Mouse (Mus musculus) midbrain, embryonic 11.5 days (tissue): Measurements from ENCODE around the gene Elof1. TPM values are rescaled to one million over a fixed set of nuclear protein-coding genes. Genes with fewer than 3 reads are reported as not detected.
A peak's percentile ranks its signal among the peaks of the same experiment; 100 is the strongest.

ENCODE experiments used
- ATAC-seq: fragments of 200-750 bp; cut with Nextera tagmentation; 2 replicates; pipeline ENCODE4 v1.8.0; 2017; ENCODE audit warnings: moderate TSS enrichment, moderate library complexity; ENCODE audit not compliant: low FRiP score
- DNase-seq: peaks from one replicate; pipeline ENCODE4 v3.0.0; 2015; ENCODE audit warnings: low spot score; ENCODE audit errors: missing footprints
- H3K27ac ChIP-seq: fragments of 300-500 bp; sonication (generic); 2 replicates; pipeline ENCODE4 v1.5.1; 2014; ENCODE audit warnings: low read depth, low read length
- H3K27me3 ChIP-seq: fragments of 300-500 bp; sonication (generic); 2 replicates; pipeline ENCODE4 v1.6.1; 2014; ENCODE audit warnings: mild to moderate bottlenecking, low read length, moderate library complexity, mixed read lengths; ENCODE audit not compliant: control insufficient read depth, insufficient read depth
- H3K36me3 ChIP-seq: fragments of 300-500 bp; sonication (generic); 2 replicates; pipeline ENCODE4 v1.6.1; 2014; ENCODE audit warnings: mild to moderate bottlenecking, low read length, moderate library complexity, mixed read lengths; ENCODE audit not compliant: control insufficient read depth, insufficient read depth
- H3K4me1 ChIP-seq: fragments of 300-500 bp; sonication (generic); 2 replicates; pipeline ENCODE4 v1.6.1; 2014; ENCODE audit warnings: low read length; ENCODE audit not compliant: control insufficient read depth, insufficient read depth
- H3K4me2 ChIP-seq: fragments of 300-500 bp; sonication (generic); 2 replicates; pipeline ENCODE4 v1.6.1; 2014; ENCODE audit warnings: mild to moderate bottlenecking, moderate library complexity
- H3K4me3 ChIP-seq: fragments of 300-500 bp; sonication (generic); 2 replicates; pipeline ENCODE4 v1.5.1; 2014; ENCODE audit warnings: low read depth, low read length
- H3K9ac ChIP-seq: fragments of 300-500 bp; sonication (generic); 2 replicates; pipeline ENCODE4 v1.6.1; 2014; ENCODE audit warnings: low read length
- H3K9me3 ChIP-seq: fragments of 300-500 bp; sonication (generic); 2 replicates; pipeline ENCODE4 v1.6.1; 2016; ENCODE audit warnings: low read length; ENCODE audit not compliant: control insufficient read depth
- WGBS: fragments of 180-500 bp; shearing (Covaris S2); extraction: QIAGEN DNeasy Blood & Tissue Kit; methylation state at CpG from one replicate; pipeline ENCODE4 v1.1.7; 2014; 5-methylcytosine and 5-hydroxymethylcytosine counted together
- polyA plus RNA-seq: library from polyadenylated mRNA; unstranded; fragments of >200 nt; fragmentation: Nextera tagmentation; extraction: Ambion mirVana; gene quantifications from 2 replicates; pipeline ENCODE4 v1.2.1, GENCODE M21; 2014

Gene Elof1
- polyA plus RNA-seq, 1 experiment from 2014 or later: 225 TPM

- DNase-seq (peak; percentile 37), ATAC-seq (no peak)
- 88% methylated on average over 15 of the region's 15 CpGs for WGBS
- no peak overlapping the region for H3K9ac ChIP-seq
- H3K36me3 ChIP-seq: no peaks in the 10 kb centered on the region
- H3K27me3 ChIP-seq: peaks cover 2% of the 10 kb centered on the region; the same call in 1 of the 2 replicates
- no peak overlapping the region for H3K27ac ChIP-seq
- H3K4me3 ChIP-seq: no peak overlapping the region
- H3K4me1 ChIP-seq: no peaks in the 10 kb centered on the region
- no peaks in the 10 kb centered on the region for H3K9me3 ChIP-seq
- H3K4me2 ChIP-seq: no peak overlapping the region
Observed at GRCm38 (mm10) chr9:22125246-22126027, 8.5 kb upstream of the Elof1 start.

- Histone ChIP-seq H3K9me3 (no peaks in the 10 kb centered on the region), H3K9ac (no peak overlapping the region), H3K27ac (no peak overlapping the region), H3K36me3 (no peaks in the 10 kb centered on the region), H3K4me1 (no peaks in the 10 kb centered on the region), H3K4me3 (no peak overlapping the region), H3K4me2 (no peak overlapping the region), H3K27me3 (no peaks in the 10 kb centered on the region)
- DNase-seq (peak; percentile 77), ATAC-seq (no peak)
- 87% methylated on average over 3 of the region's 3 CpGs for whole genome bisulfite sequencing
Observed at GRCm38 (mm10) chr9:22124169-22124568, 7.2 kb upstream of the Elof1 start.

GRCm38 (mm10) chr9:22123069-22123609, 6.2 kb upstream of the Elof1 start:
- WGBS: 85% methylated on average over 7 of the region's 7 CpGs
- no peaks in the 10 kb centered on the region for H3K36me3 ChIP-seq
- H3K9me3 ChIP-seq: no peaks in the 10 kb centered on the region
- no peak overlapping the region for H3K27ac ChIP-seq
- no peaks in the 10 kb centered on the region for H3K4me1 ChIP-seq
- DNase-seq (peak; percentile 26), ATAC-seq (no peak)
- H3K9ac ChIP-seq: no peak overlapping the region
- no peaks in the 10 kb centered on the region for H3K27me3 ChIP-seq
- H3K4me2 ChIP-seq: no peak overlapping the region
- H3K4me3 ChIP-seq: no peak overlapping the region

GRCm38 (mm10) chr9:22122005-22122404, 5.0 kb upstream of the Elof1 start:
- WGBS: 86% methylated on average over 3 of the region's 3 CpGs
- Histone ChIP-seq H3K4me2 (no peak overlapping the region), H3K9ac (no peak overlapping the region)

GRCm38 (mm10) chr9:22121545-22121944, 4.6 kb upstream of the Elof1 start:
- Histone ChIP-seq H3K4me1 (peaks cover 3% of the 10 kb centered on the region; the same call in 1 of the 2 replicates), H3K9ac (no peak overlapping the region), H3K36me3 (no peaks in the 10 kb centered on the region), H3K27ac (no peak overlapping the region), H3K4me3 (no peak overlapping the region), H3K9me3 (no peaks in the 10 kb centered on the region), H3K4me2 (no peak overlapping the region), H3K27me3 (no peaks in the 10 kb centered on the region)
- DNase-seq (no peak), ATAC-seq (no peak)

More at GRCm38 (mm10) chr9:22122005-22122404, 5.0 kb upstream of the Elof1 start:
- DNase-seq (no peak), ATAC-seq (no peak)
- Histone ChIP-seq H3K27me3 (no peaks in the 10 kb centered on the region), H3K27ac (no peak overlapping the region), H3K4me1 (peaks cover 3% of the 10 kb centered on the region; the same call in 1 of the 2 replicates), H3K36me3 (no peaks in the 10 kb centered on the region), H3K4me3 (no peak overlapping the region), H3K9me3 (no peaks in the 10 kb centered on the region)

GRCm38 (mm10) chr9:22119543-22119942, 2.6 kb upstream of the Elof1 start:
- 94% methylated on average over 4 of the region's 4 CpGs for WGBS
- Histone ChIP-seq H3K27ac (no peak overlapping the region), H3K9ac (no peak overlapping the region), H3K4me2 (no peak overlapping the region), H3K9me3 (no peaks in the 10 kb centered on the region), H3K4me1 (peaks cover 9% of the 10 kb centered on the region), H3K4me3 (no peak overlapping the region), H3K36me3 (no peaks in the 10 kb centered on the region), H3K27me3 (no peaks in the 10 kb centered on the region)
- no peak for DNase-seq
- ATAC-seq: no peak

- ATAC-seq (no peak), DNase-seq (peak; percentile 87)
- H3K4me3 ChIP-seq: peak overlapping the region; percentile 84
- no peaks in the 10 kb centered on the region for H3K27me3 ChIP-seq
- no peak overlapping the region for H3K27ac ChIP-seq
- peaks cover 9% of the 10 kb centered on the region for H3K4me1 ChIP-seq
- WGBS: 52% methylated on average over 10 of the region's 10 CpGs
- H3K9me3 ChIP-seq: no peaks in the 10 kb centered on the region
- H3K36me3 ChIP-seq: peaks cover 6% of the 10 kb centered on the region
- H3K9ac ChIP-seq: no peak overlapping the region
- H3K4me2 ChIP-seq: peak overlapping the region; percentile 76
Observed at GRCm38 (mm10) chr9:22117754-22118456, 933 bp upstream of the Elof1 start.

- 26% methylated on average over 15 of the region's 15 CpGs for WGBS
- peak overlapping the region; percentile 76 for H3K4me2 ChIP-seq
- H3K9me3 ChIP-seq: no peaks in the 10 kb centered on the region
- peaks cover 9% of the 10 kb centered on the region for H3K4me1 ChIP-seq
- H3K4me3 ChIP-seq: peak overlapping the region; percentile 84
- H3K36me3 ChIP-seq: peaks cover 11% of the 10 kb centered on the region
- H3K9ac ChIP-seq: peak overlapping the region; percentile 85
- no peak overlapping the region for H3K27ac ChIP-seq
- H3K27me3 ChIP-seq: no peaks in the 10 kb centered on the region
- ATAC-seq (no peak), DNase-seq (peak; percentile 81)
Observed at GRCm38 (mm10) chr9:22116086-22116485, 886 bp downstream of the Elof1 start.

GRCm38 (mm10) chr9:22115635-22116034, 1.3 kb downstream of the Elof1 start:
- H3K9ac ChIP-seq: peak overlapping the region; percentile 85
- H3K27me3 ChIP-seq: no peaks in the 10 kb centered on the region
- H3K27ac ChIP-seq: no peak overlapping the region
- WGBS: 90% methylated on average over 4 of the region's 4 CpGs
- peaks cover 11% of the 10 kb centered on the region for H3K36me3 ChIP-seq
- H3K4me1 ChIP-seq: peaks cover 9% of the 10 kb centered on the region
- DNase-seq (no peak), ATAC-seq (no peak)
- H3K4me3 ChIP-seq: peak overlapping the region; percentile 84
- no peaks in the 10 kb centered on the region for H3K9me3 ChIP-seq
- peak overlapping the region; percentile 76 for H3K4me2 ChIP-seq
